10 mouse cellular contexts compared by ENCODE assay signal in the genomic region with DNA sequence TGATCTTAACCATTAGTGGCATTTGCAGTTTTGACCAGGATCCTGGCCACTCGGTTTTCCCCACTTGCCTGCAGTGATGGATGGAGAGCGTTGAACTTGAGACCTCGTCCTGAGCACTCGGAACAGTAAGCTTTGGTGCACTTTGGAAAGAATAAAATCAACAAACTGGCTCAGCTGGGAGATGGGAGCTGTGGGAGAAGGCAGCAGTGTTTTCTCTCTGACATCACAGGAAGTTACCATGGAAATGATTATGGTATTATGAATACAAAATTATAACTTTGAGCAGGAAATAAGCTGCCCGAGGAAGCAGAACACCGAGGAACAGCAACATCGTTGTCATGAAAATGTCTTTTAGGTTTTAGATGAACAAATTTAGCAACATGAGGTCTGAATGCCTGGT.
DNase-seq lines count a peak whose midpoint lies in the region; ATAC-seq lines count a peak whose summit lies in the region.
"Had no signal": no experiment of that assay in that cellular context is flagged by ENCODE, and none has a peak within 500 bp of the region (broad histone marks: within the 10 kb centered on the region; RNA-seq: fewer than 3 reads in every experiment).

No protein-coding gene starts in this region.

- no peak overlapping the region for H3K4me3 ChIP-seq in forebrain, embryonic 15.5 days
- H3K4me3 ChIP-seq in forebrain, embryonic 13.5 days = no peak overlapping the region
- no peak overlapping the region for H3K4me3 ChIP-seq in kidney, embryonic 15.5 days (replicated peaks)
- H3K4me3 ChIP-seq in kidney, embryonic 14.5 days (ENCODE audit: low read length) = no peak overlapping the region
- no peak overlapping the region for H3K4me3 ChIP-seq in hindbrain, embryonic 14.5 days (replicated peaks; ENCODE audit: low read length)
- H3K4me3 ChIP-seq: heart, embryonic 13.5 days; liver, embryonic 12.5 days had no signal

- H3K9me3 ChIP-seq in forebrain, embryonic 15.5 days = no peaks in the 10 kb centered on the region
- no peaks in the 10 kb centered on the region for H3K9me3 ChIP-seq in forebrain, embryonic 13.5 days (replicated peaks)
- H3K9me3 ChIP-seq in kidney, embryonic 15.5 days (replicated peaks) = no peaks in the 10 kb centered on the region
- H3K9me3 ChIP-seq in kidney, embryonic 14.5 days (ENCODE audit: control insufficient read depth, low read length) = no peaks in the 10 kb centered on the region
- no peaks in the 10 kb centered on the region for H3K9me3 ChIP-seq in hindbrain, embryonic 14.5 days (ENCODE audit: control insufficient read depth, low read length)
- H3K9me3 ChIP-seq: heart, embryonic 13.5 days; liver, embryonic 12.5 days had no signal

- WGBS in forebrain, embryonic 15.5 days = 61% methylated on average over 7 of the region's 7 CpGs
- 76% methylated on average over 7 of the region's 7 CpGs for WGBS in forebrain, embryonic 13.5 days
- WGBS in kidney, embryonic 15.5 days = 26% methylated on average over 7 of the region's 7 CpGs
- 30% methylated on average over 7 of the region's 7 CpGs for WGBS in kidney, embryonic 14.5 days
- 45% methylated on average over 7 of the region's 7 CpGs for WGBS in hindbrain, embryonic 14.5 days

- H3K36me3 ChIP-seq in forebrain, embryonic 15.5 days = no peaks in the 10 kb centered on the region
- no peaks in the 10 kb centered on the region for H3K36me3 ChIP-seq in forebrain, embryonic 13.5 days (ENCODE audit: poor library complexity, severe bottlenecking)
- H3K36me3 ChIP-seq in kidney, embryonic 15.5 days = no peaks in the 10 kb centered on the region
- no peaks in the 10 kb centered on the region for H3K36me3 ChIP-seq in kidney, embryonic 14.5 days (ENCODE audit: control insufficient read depth, insufficient read depth, low read length)
- H3K36me3 ChIP-seq in hindbrain, embryonic 14.5 days (replicated peaks; ENCODE audit: control insufficient read depth, insufficient read depth) = no peaks in the 10 kb centered on the region
- H3K36me3 ChIP-seq: heart, embryonic 13.5 days; liver, embryonic 12.5 days had no signal

- ATAC-seq in forebrain, embryonic 15.5 days (replicated peaks) = no peak; the same call in 1 of the 2 replicates
- ATAC-seq in forebrain, embryonic 13.5 days = no peak
- no peak for ATAC-seq in kidney, embryonic 15.5 days (replicated peaks; ENCODE audit: low FRiP score)
- ATAC-seq in kidney, embryonic 14.5 days (ENCODE audit: low FRiP score, low TSS enrichment) = no peak
- ATAC-seq in hindbrain, embryonic 14.5 days (ENCODE audit: low FRiP score) = no peak
- ATAC-seq: liver, embryonic 12.5 days had no signal

- no peak overlapping the region for H3K4me2 ChIP-seq in forebrain, embryonic 15.5 days (replicated peaks)
- no peak overlapping the region for H3K4me2 ChIP-seq in forebrain, embryonic 13.5 days
- H3K4me2 ChIP-seq in kidney, embryonic 15.5 days = 0 out of 2 replicates have a peak overlapping the region, but pooled peaks have one; percentile 8
- no peak overlapping the region for H3K4me2 ChIP-seq in kidney, embryonic 14.5 days (replicated peaks; ENCODE audit: low read depth, low read length)
- H3K4me2 ChIP-seq in hindbrain, embryonic 14.5 days (replicated peaks) = no peak overlapping the region
- H3K4me2 ChIP-seq: heart, embryonic 13.5 days; liver, embryonic 12.5 days had no signal

- no peaks in the 10 kb centered on the region for H3K27me3 ChIP-seq in forebrain, embryonic 15.5 days
- no peaks in the 10 kb centered on the region for H3K27me3 ChIP-seq in forebrain, embryonic 13.5 days
- no peaks in the 10 kb centered on the region for H3K27me3 ChIP-seq in kidney, embryonic 15.5 days
- H3K27me3 ChIP-seq in kidney, embryonic 14.5 days (ENCODE audit: control insufficient read depth, insufficient read depth, low read length) = no peaks in the 10 kb centered on the region
- no peaks in the 10 kb centered on the region for H3K27me3 ChIP-seq in hindbrain, embryonic 14.5 days (ENCODE audit: control insufficient read depth, insufficient read depth, low read length)
- H3K27me3 ChIP-seq: heart, embryonic 13.5 days; liver, embryonic 12.5 days had no signal

- H3K27ac ChIP-seq in forebrain, embryonic 15.5 days (replicated peaks) = peak overlapping the region; percentile 42
- no peak overlapping the region; the same call in 1 of the 2 replicates for H3K27ac ChIP-seq in forebrain, embryonic 13.5 days
- H3K27ac ChIP-seq in kidney, embryonic 15.5 days = peak overlapping the region; percentile 71
- H3K27ac ChIP-seq in kidney, embryonic 14.5 days (ENCODE audit: low read depth, low read length) = no peak overlapping the region
- peak overlapping the region; percentile 32 for H3K27ac ChIP-seq in hindbrain, embryonic 14.5 days
- H3K27ac ChIP-seq: heart, embryonic 13.5 days; liver, embryonic 12.5 days had no signal

- H3K9ac ChIP-seq in forebrain, embryonic 15.5 days (replicated peaks) = no peak overlapping the region
- no peak overlapping the region for H3K9ac ChIP-seq in forebrain, embryonic 13.5 days
- H3K9ac ChIP-seq in kidney, embryonic 15.5 days = no peak overlapping the region
- H3K9ac ChIP-seq in kidney, embryonic 14.5 days (ENCODE audit: low read depth, low read length) = no peak overlapping the region
- no peak overlapping the region for H3K9ac ChIP-seq in hindbrain, embryonic 14.5 days
- H3K9ac ChIP-seq: heart, embryonic 13.5 days; liver, embryonic 12.5 days had no signal

- DNase-seq in CD4-positive, CD25-positive, alpha-beta regulatory T cell, adult 2 months (ENCODE audit: low read depth, low spot score) = peak; percentile 52
- DNase-seq in hindbrain, embryonic 14.5 days (ENCODE audit: low spot score) = no peak
- no peak for DNase-seq in natural killer cell, adult 2 months (ENCODE audit: low spot score in 2 of 2)
- no peak for DNase-seq in ovary, postnatal 36 days (ENCODE audit: low spot score)

- peaks cover 29% of the 10 kb centered on the region for H3K4me1 ChIP-seq in forebrain, embryonic 15.5 days
- peaks cover 44% of the 10 kb centered on the region for H3K4me1 ChIP-seq in forebrain, embryonic 13.5 days
- H3K4me1 ChIP-seq in kidney, embryonic 15.5 days = peaks cover 64% of the 10 kb centered on the region
- H3K4me1 ChIP-seq in kidney, embryonic 14.5 days (ENCODE audit: control insufficient read depth, insufficient read depth, low read length) = peaks cover 47% of the 10 kb centered on the region
- H3K4me1 ChIP-seq in hindbrain, embryonic 14.5 days (replicated peaks; ENCODE audit: control insufficient read depth, insufficient read depth, low read length) = peaks cover 11% of the 10 kb centered on the region

Comparison
In these comparisons a context has a peak if more than half of its experiments do, and no peak if none do; other contexts are left out.
1. H3K27ac ChIP-seq: peak in forebrain, embryonic 15.5 days (single experiment), kidney, embryonic 15.5 days (single experiment) and hindbrain, embryonic 14.5 days (single experiment); none in forebrain, embryonic 13.5 days (single experiment) and kidney, embryonic 14.5 days (single experiment).